Mouse (Mus musculus) embryonic facial prominence, embryonic 13.5 days (tissue): Measurements from ENCODE around the gene Lcor. TPM values are rescaled to one million over a fixed set of nuclear protein-coding genes. Genes with fewer than 3 reads are reported as not detected.

Source experiments
- ATAC-seq: fragments of 200-750 bp; cut with Nextera tagmentation; 2 replicates; pipeline ENCODE4 v1.8.0; 2017; ENCODE audit warnings: low read depth; ENCODE audit not compliant: insufficient number of reproducible peaks, insufficient read depth, low FRiP score, low TSS enrichment
- H3K27ac ChIP-seq: fragments of 300-500 bp; sonication (generic); 2 replicates; pipeline ENCODE4 v1.5.1; 2015; ENCODE audit warnings: moderate library complexity, mild to moderate bottlenecking, inconsistent platforms
- H3K27me3 ChIP-seq: fragments of 300-500 bp; sonication (generic); 2 replicates; pipeline ENCODE4 v1.6.1; 2015; ENCODE audit warnings: mild to moderate bottlenecking, inconsistent platforms
- H3K36me3 ChIP-seq: fragments of 300-500 bp; sonication (generic); 2 replicates; pipeline ENCODE4 v1.6.1; 2015; ENCODE audit warnings: mild to moderate bottlenecking, inconsistent platforms
- H3K4me1 ChIP-seq: fragments of 300-500 bp; sonication (generic); 2 replicates; pipeline ENCODE4 v1.6.1; 2015; ENCODE audit warnings: inconsistent platforms
- H3K4me2 ChIP-seq: fragments of 300-500 bp; sonication (generic); 2 replicates; pipeline ENCODE4 v1.6.1; 2015; ENCODE audit warnings: moderate library complexity, mild to moderate bottlenecking, inconsistent platforms
- H3K4me3 ChIP-seq: fragments of 300-500 bp; sonication (generic); 2 replicates; pipeline ENCODE4 v1.5.1; 2015; ENCODE audit warnings: mild to moderate bottlenecking, inconsistent platforms
- H3K9ac ChIP-seq: fragments of 300-500 bp; sonication (generic); 2 replicates; pipeline ENCODE4 v1.6.1; 2015; ENCODE audit warnings: mild to moderate bottlenecking, inconsistent platforms
- H3K9me3 ChIP-seq: fragments of 300-500 bp; sonication (generic); 2 replicates; pipeline ENCODE4 v1.6.1; 2016; ENCODE audit warnings: inconsistent platforms
- WGBS: fragments of 180-500 bp; shearing (Covaris S2); methylation state at CpG from one replicate; pipeline ENCODE4 v1.1.7; 2015; ENCODE audit warnings: mixed read lengths; 5-methylcytosine and 5-hydroxymethylcytosine counted together
- polyA plus RNA-seq: library from polyadenylated mRNA; unstranded; fragments of >200 nt; fragmentation: Nextera tagmentation; extraction: Ambion mirVana; gene quantifications from 2 replicates; pipeline ENCODE4 v1.2.1, GENCODE M21; 2015

The Lcor gene
- 9.4 and 12.0 TPM in 2 replicates for polyA plus RNA-seq

GRCm38 (mm10) chr19:41482190-41482908, at the start of gene Lcor:
Lcor (plus strand) TSS chr19:41482637.
- WGBS, result under 1% methylated on average over 83 of the region's 92 CpGs
- Histone ChIP-seq H3K36me3 (no peaks in the 10 kb centered on the region), H3K4me3 (peak within 1 kb of the TSS; percentile 88), H3K27ac (peak within 1 kb of the TSS; percentile 98), H3K27me3 (no peaks in the 10 kb centered on the region), H3K9ac (peak within 1 kb of the TSS; percentile 91), H3K4me1 (peaks cover 25% of the 10 kb centered on the region), H3K9me3 (no peaks in the 10 kb centered on the region), H3K4me2 (peak within 1 kb of the TSS; percentile 92)
- ATAC-seq, result peak; percentile 91

DNA sequence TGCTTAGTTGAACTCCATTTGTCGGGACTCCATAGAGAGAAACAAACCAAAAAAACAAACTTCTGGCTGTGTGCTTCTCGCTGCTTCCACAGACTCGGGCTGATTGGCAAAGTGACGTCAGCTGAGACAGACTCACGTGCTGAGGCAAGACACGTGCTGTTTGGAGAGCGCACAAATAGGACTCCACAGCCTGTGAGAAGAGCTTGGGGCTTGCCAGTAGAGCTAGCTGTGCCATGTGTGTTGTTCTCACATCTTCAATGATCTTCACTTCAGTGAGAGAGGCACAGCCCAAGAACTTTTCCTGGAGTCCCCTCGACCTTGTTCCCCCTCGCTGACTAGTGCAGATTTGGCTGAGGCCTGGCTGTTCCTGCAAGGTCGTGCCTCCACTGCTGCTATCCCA, 47.1 kb upstream of the Lcor start:
- Histone ChIP-seq H3K9ac (no peak overlapping the region), H3K4me1 (no peaks in the 10 kb centered on the region), H3K9me3 (no peaks in the 10 kb centered on the region), H3K4me3 (no peak overlapping the region), H3K36me3 (no peaks in the 10 kb centered on the region), H3K27me3 (no peaks in the 10 kb centered on the region), H3K4me2 (no peak overlapping the region), H3K27ac (no peak overlapping the region)
- no peak for ATAC-seq
- WGBS, result 82% methylated on average over 10 of the region's 10 CpGs

GRCm38 (mm10) chr19:41436461-41436860, 46.0 kb upstream of the Lcor start:
- peaks cover 5% of the 10 kb centered on the region for H3K27me3 ChIP-seq
- ATAC-seq, result no peak
- H3K36me3 ChIP-seq, result no peaks in the 10 kb centered on the region
- no peak overlapping the region for H3K4me3 ChIP-seq
- 91% methylated on average over 9 of the region's 9 CpGs for WGBS
- no peak overlapping the region for H3K9ac ChIP-seq
- H3K4me2 ChIP-seq, result no peak overlapping the region
- no peak overlapping the region for H3K27ac ChIP-seq
- H3K4me1 ChIP-seq, result no peaks in the 10 kb centered on the region
- H3K9me3 ChIP-seq, result no peaks in the 10 kb centered on the region

- Histone ChIP-seq H3K4me2 (no peak overlapping the region), H3K4me3 (no peak overlapping the region), H3K9me3 (no peaks in the 10 kb centered on the region), H3K36me3 (no peaks in the 10 kb centered on the region), H3K27ac (no peak overlapping the region), H3K4me1 (no peaks in the 10 kb centered on the region), H3K9ac (no peak overlapping the region), H3K27me3 (peaks cover 11% of the 10 kb centered on the region)
- no peak for ATAC-seq
- 74% methylated on average over 6 of the region's 6 CpGs for WGBS
These were observed 43.5 kb upstream of the Lcor start for GRCm38 (mm10) chr19:41438953-41439352.

- H3K9me3 ChIP-seq, result no peaks in the 10 kb centered on the region
- H3K36me3 ChIP-seq, result no peaks in the 10 kb centered on the region
- no peak overlapping the region for H3K4me2 ChIP-seq
- no peaks in the 10 kb centered on the region for H3K4me1 ChIP-seq
- peaks cover 11% of the 10 kb centered on the region for H3K27me3 ChIP-seq
- no peak overlapping the region for H3K27ac ChIP-seq
- WGBS, result 15% methylated on average over 3 of the region's 3 CpGs
- H3K4me3 ChIP-seq, result no peak overlapping the region
- H3K9ac ChIP-seq, result no peak overlapping the region
- no peak for ATAC-seq
These were observed 41.0 kb upstream of the Lcor start for GRCm38 (mm10) chr19:41441446-41441845.

DNA sequence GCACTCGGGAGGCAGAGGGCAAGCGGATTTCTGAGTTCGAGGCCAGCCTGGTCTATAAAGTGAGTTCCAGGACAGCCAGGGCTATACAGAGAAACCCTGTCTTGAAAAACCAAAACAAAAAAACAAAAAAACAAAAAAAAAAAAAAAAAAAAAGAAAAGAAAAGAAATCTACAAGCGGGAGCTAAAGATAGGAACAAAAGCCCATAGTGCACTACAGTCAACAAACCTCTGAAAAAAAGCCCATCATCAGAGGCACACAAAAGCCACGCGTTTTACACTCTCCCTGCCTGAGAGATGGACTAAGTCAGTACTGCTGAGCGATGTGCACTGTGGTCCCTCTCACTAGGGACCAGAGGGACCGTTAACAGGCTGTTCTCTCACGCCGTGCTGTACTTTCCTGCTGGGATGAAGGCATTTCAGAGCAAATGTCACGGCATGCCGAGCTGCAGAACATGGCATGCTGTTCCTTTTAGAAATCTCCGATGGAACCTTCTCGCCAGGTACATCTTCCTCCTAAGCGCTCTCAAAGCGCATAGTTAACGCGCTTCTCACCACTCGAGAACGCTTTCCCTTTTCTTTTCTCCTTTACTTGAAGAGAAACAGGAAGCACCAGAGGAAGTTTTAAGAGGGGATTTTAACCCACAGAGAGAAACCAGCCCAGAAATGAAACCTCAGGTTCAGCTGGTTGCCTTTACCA, 40.4 kb upstream of the Lcor start:
- Histone ChIP-seq H3K4me2 (peak overlapping the region; percentile 56), H3K36me3 (no peaks in the 10 kb centered on the region), H3K9ac (peak overlapping the region; percentile 17; the same call in 1 of the 2 replicates), H3K27me3 (peaks cover 11% of the 10 kb centered on the region), H3K4me1 (no peaks in the 10 kb centered on the region), H3K4me3 (peak overlapping the region; percentile 34), H3K9me3 (no peaks in the 10 kb centered on the region), H3K27ac (no peak overlapping the region)
- whole genome bisulfite sequencing, result 23% methylated on average over 20 of the region's 20 CpGs
- ATAC-seq, result no peak

GRCm38 (mm10) chr19:41442608-41442969, 39.8 kb upstream of the Lcor start:
- Histone ChIP-seq H3K9ac (peak overlapping the region; percentile 17; the same call in 1 of the 2 replicates), H3K27ac (no peak overlapping the region), H3K4me2 (peak overlapping the region; percentile 56), H3K36me3 (no peaks in the 10 kb centered on the region), H3K27me3 (peaks cover 11% of the 10 kb centered on the region), H3K9me3 (no peaks in the 10 kb centered on the region), H3K4me1 (no peaks in the 10 kb centered on the region), H3K4me3 (peak overlapping the region; percentile 34)
- no peak for ATAC-seq
- 11% methylated on average over 6 of the region's 6 CpGs for WGBS

- H3K27ac ChIP-seq, result no peak overlapping the region
- peaks cover 11% of the 10 kb centered on the region for H3K27me3 ChIP-seq
- H3K4me1 ChIP-seq, result no peaks in the 10 kb centered on the region
- H3K9me3 ChIP-seq, result no peaks in the 10 kb centered on the region
- no peak overlapping the region for H3K9ac ChIP-seq
- H3K36me3 ChIP-seq, result no peaks in the 10 kb centered on the region
- no peak overlapping the region for H3K4me2 ChIP-seq
- no peak for ATAC-seq
- H3K4me3 ChIP-seq, result no peak overlapping the region
- 62% methylated on average over 8 of the region's 8 CpGs for WGBS
These were observed 37.9 kb upstream of the Lcor start for GRCm38 (mm10) chr19:41444491-41444890.

- Histone ChIP-seq H3K27me3 (peaks cover 11% of the 10 kb centered on the region), H3K9me3 (no peaks in the 10 kb centered on the region), H3K4me1 (no peaks in the 10 kb centered on the region), H3K4me3 (no peak overlapping the region), H3K4me2 (no peak overlapping the region), H3K27ac (no peak overlapping the region), H3K9ac (no peak overlapping the region), H3K36me3 (no peaks in the 10 kb centered on the region)
- 52% methylated on average over 10 of the region's 10 CpGs for whole genome bisulfite sequencing
- ATAC-seq, result no peak
These were observed 37.3 kb upstream of the Lcor start for GRCm38 (mm10) chr19:41445013-41445610.

DNA sequence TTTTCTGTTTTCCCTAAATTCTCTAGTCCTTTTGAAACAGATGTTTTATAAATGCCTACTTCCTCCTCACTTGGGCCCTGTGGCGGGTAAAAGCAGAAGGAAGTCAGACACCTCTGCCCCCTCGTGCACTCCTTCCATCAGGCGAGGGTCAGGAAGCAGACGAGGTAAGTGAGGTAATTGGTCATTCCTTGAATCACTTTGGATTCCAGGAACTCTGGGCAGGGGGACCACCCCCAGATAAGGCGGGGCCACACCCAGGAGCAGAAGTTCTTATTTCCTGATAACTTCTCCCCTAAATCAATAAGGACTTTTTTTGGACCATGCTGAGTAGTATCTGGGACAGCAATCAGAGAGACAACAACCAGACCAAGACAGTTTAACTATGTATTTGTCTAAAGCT, 36.7 kb upstream of the Lcor start:
- Histone ChIP-seq H3K4me1 (no peaks in the 10 kb centered on the region), H3K27me3 (peaks cover 11% of the 10 kb centered on the region), H3K9ac (no peak overlapping the region), H3K27ac (no peak overlapping the region), H3K9me3 (no peaks in the 10 kb centered on the region), H3K4me2 (no peak overlapping the region), H3K4me3 (no peak overlapping the region), H3K36me3 (no peaks in the 10 kb centered on the region)
- ATAC-seq, result no peak
- 34% methylated on average over 5 of the region's 5 CpGs for WGBS

GRCm38 (mm10) chr19:41447166-41447565, 35.3 kb upstream of the Lcor start:
- 71% methylated on average over 2 of the region's 2 CpGs for WGBS
- ATAC-seq, result no peak
- no peak overlapping the region for H3K9ac ChIP-seq
- H3K9me3 ChIP-seq, result no peaks in the 10 kb centered on the region
- H3K27ac ChIP-seq, result no peak overlapping the region
- no peaks in the 10 kb centered on the region for H3K36me3 ChIP-seq
- H3K4me1 ChIP-seq, result no peaks in the 10 kb centered on the region
- no peak overlapping the region for H3K4me2 ChIP-seq
- H3K4me3 ChIP-seq, result no peak overlapping the region
- peaks cover 3% of the 10 kb centered on the region; the same call in 1 of the 2 replicates for H3K27me3 ChIP-seq

DNA sequence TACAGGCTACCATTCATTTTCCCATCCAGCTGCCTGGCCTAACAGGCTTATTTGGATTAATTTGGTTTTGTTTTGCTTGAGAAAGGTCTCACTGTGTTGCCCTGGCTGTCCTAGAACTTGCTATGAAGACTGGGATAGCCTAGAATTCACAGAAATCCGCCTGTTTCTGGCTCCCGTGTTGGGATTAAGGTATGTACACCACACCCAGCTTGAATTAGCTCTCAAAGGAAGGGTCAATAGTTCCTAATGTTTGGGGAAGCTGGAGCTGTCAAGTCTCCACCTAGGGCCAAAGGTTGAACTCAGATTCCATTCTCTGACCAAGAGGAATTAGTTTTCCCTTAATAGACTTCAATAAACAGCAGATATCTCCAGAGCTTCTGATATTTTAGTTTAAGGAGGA, 34.7 kb upstream of the Lcor start:
- no peaks in the 10 kb centered on the region for H3K36me3 ChIP-seq
- no peak for ATAC-seq
- no peak overlapping the region for H3K4me3 ChIP-seq
- no peak overlapping the region for H3K9ac ChIP-seq
- no peaks in the 10 kb centered on the region for H3K4me1 ChIP-seq
- no peaks in the 10 kb centered on the region for H3K9me3 ChIP-seq
- 71% methylated on average over 2 of the region's 2 CpGs for WGBS
- H3K4me2 ChIP-seq, result no peak overlapping the region
- no peaks in the 10 kb centered on the region for H3K27me3 ChIP-seq
- H3K27ac ChIP-seq, result no peak overlapping the region
